Mouse (Mus musculus) embryonic fibroblast, embryonic 13.5 days (primary cell): ENCODE measurements around the gene Tigd3.

Experiments used
- CTCF ChIP-seq: IDR thresholded peaks from 2 replicates; pipeline ENCODE4 v1.5.1; 2011; ENCODE audit warnings: mild to moderate bottlenecking, control low read depth, low read length, moderate library complexity, borderline replicate concordance; ENCODE audit not compliant: insufficient read depth
- POLR2A ChIP-seq: IDR thresholded peaks from 2 replicates; pipeline ENCODE4 v1.6.1; 2011; ENCODE audit warnings: low read depth, mild to moderate bottlenecking, control low read depth, low read length, moderate library complexity

- TF ChIP-seq POLR2A (no peak), CTCF (no peak)
Observed at GRCm38 (mm10) chr19:5892735-5893134, 1.2 kb downstream of the Tigd3 start.
